Mouse (Mus musculus) liver (tissue): ENCODE data around the gene Rap2a.
A peak's percentile ranks its signal among the peaks of the same experiment; 100 is the strongest.

ENCODE experiments used
- DNase-seq: peaks from one replicate; pipeline ENCODE4 v3.0.0-alpha.2; 2020; ENCODE audit warnings: mixed read lengths

The Rap2a gene

GRCm38 (mm10) chr14:120477982-120478568 is at the start of gene Rap2a:
Gene Rap2a (plus strand): TSS chr14:120478444.
- peak; percentile 93 for DNase-seq

GRCm38 (mm10) chr14:120428497-120428896 is 49.7 kb upstream of the Rap2a start:
- DNase-seq, result no peak

- DNase-seq, result no peak
Measured at GRCm38 (mm10) chr14:120432773-120433172, 45.5 kb upstream of the Rap2a start.

GRCm38 (mm10) chr14:120433931-120434398 is 44.3 kb upstream of the Rap2a start:
- no peak for DNase-seq

- DNase-seq, result no peak
Measured at GRCm38 (mm10) chr14:120434831-120435230, 43.4 kb upstream of the Rap2a start.

GRCm38 (mm10) chr14:120440716-120441115 is 37.5 kb upstream of the Rap2a start:
- DNase-seq, result no peak

- DNase-seq, result no peak
Measured at GRCm38 (mm10) chr14:120441256-120441655, 37.0 kb upstream of the Rap2a start.

- no peak for DNase-seq
Measured at GRCm38 (mm10) chr14:120441836-120442235, 36.4 kb upstream of the Rap2a start.

- no peak for DNase-seq
Measured at GRCm38 (mm10) chr14:120454221-120454620, 24.0 kb upstream of the Rap2a start.

- no peak for DNase-seq
Measured at GRCm38 (mm10) chr14:120463938-120464727, 14.1 kb upstream of the Rap2a start.

GRCm38 (mm10) chr14:120466816-120467215 is 11.4 kb upstream of the Rap2a start:
- no peak for DNase-seq

GRCm38 (mm10) chr14:120469126-120469790 is 9.0 kb upstream of the Rap2a start:
- no peak for DNase-seq

- DNase-seq, result no peak
Measured at GRCm38 (mm10) chr14:120476186-120476697, 2.0 kb upstream of the Rap2a start.

- DNase-seq, result peak; percentile 96
Measured at GRCm38 (mm10) chr14:120477288-120477981, 809 bp upstream of the Rap2a start.

- DNase-seq, result peak; percentile 19
Measured at GRCm38 (mm10) chr14:120478641-120479341, 547 bp downstream of the Rap2a start.

- no peak for DNase-seq
Measured at GRCm38 (mm10) chr14:120480341-120480900, 2.2 kb downstream of the Rap2a start.

- no peak for DNase-seq
Measured at GRCm38 (mm10) chr14:120480927-120481326, 2.7 kb downstream of the Rap2a start.

- no peak for DNase-seq
Measured at GRCm38 (mm10) chr14:120484561-120484960, 6.3 kb downstream of the Rap2a start.

- no peak for DNase-seq
Measured at GRCm38 (mm10) chr14:120496284-120496683, 18.0 kb downstream of the Rap2a start.

- DNase-seq, result no peak
Measured at GRCm38 (mm10) chr14:120496827-120497226, 18.6 kb downstream of the Rap2a start.

- DNase-seq, result no peak
Measured at GRCm38 (mm10) chr14:120499096-120499495, 20.9 kb downstream of the Rap2a start.

- DNase-seq, result no peak
Measured at GRCm38 (mm10) chr14:120499601-120500000, 21.4 kb downstream of the Rap2a start.
